Mouse (Mus musculus): Measurements from ENCODE around the gene Lrrc56. TPM values are rescaled to one million over a fixed set of nuclear protein-coding genes. Genes with fewer than 3 reads are reported as not detected.
A peak's percentile ranks its signal among the peaks of the same experiment; 100 is the strongest.

The Lrrc56 gene
- polyA plus RNA-seq (2015; fragmentation: Nextera tagmentation; extraction: Ambion mirVana), result 12.2 and 15.5 TPM in 2 replicates

DNA sequence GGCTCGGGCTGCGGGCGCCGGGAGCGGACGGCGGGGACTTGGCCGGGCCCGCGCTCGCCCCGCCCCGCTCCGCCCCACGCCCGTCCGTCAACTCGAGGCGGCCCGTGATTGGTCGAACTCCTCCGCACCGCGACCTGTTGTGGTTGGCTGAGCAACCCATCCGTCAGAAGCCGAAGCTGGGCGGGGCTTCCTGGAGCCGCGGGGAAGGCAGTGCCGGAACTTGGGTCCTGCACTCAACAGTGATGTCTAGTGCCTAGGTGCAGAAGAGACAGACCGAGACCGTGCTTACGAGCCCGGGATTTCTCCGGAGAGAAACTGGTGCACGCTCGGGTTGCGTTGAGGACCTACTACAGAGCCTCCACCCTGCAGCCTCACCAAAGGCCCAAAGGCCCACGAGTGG lies at the start of gene Lrrc56, which contains the start of gene Hras:
Gene Lrrc56 (plus strand): TSS at position 210 of the 400 bp plus-strand sequence.
Gene Hras (minus strand): TSS at position 58 of the 400 bp plus-strand sequence.
- no peaks in the 10 kb centered on the region for H3K27me3 ChIP-seq
- peak; percentile 89 for ATAC-seq (ENCODE audit: low read depth)
- peaks cover 80% of the 10 kb centered on the region for H3K4me1 ChIP-seq (replicated peaks)

GRCm38 (mm10) chr7:141144650-141145049 lies 49.3 kb upstream of the Lrrc56 start:
- H3K9ac ChIP-seq, result peak overlapping the region; percentile 67
- H3K4me2 ChIP-seq, result peak overlapping the region; percentile 50
- no peaks in the 10 kb centered on the region for H3K27me3 ChIP-seq
- peaks cover 93% of the 10 kb centered on the region for H3K4me1 ChIP-seq (replicated peaks)
- H3K4me3 ChIP-seq (replicated peaks), result no peak overlapping the region
- WGBS (ENCODE audit: insufficient replicate concordance), result 83% methylated on average over 3 of the region's 3 CpGs
- H3K27ac ChIP-seq, result peak overlapping the region; percentile 86
- DNase-seq (no peak), ATAC-seq (ENCODE audit: low read depth) (no peak)
- H3K36me3 ChIP-seq, result peaks cover 98% of the 10 kb centered on the region
- no peaks in the 10 kb centered on the region for H3K9me3 ChIP-seq (replicated peaks)

More for the DNA sequence above, at the start of gene Lrrc56, which contains the start of gene Hras:
- peak within 1 kb of the TSS; percentile 99 for H3K9ac ChIP-seq
- H3K9me3 ChIP-seq (replicated peaks), result no peaks in the 10 kb centered on the region
- peak within 1 kb of the TSS; percentile 89 for H3K4me3 ChIP-seq (replicated peaks)
- peak; percentile 98 for DNase-seq
- peaks cover 36% of the 10 kb centered on the region for H3K36me3 ChIP-seq
- H3K27ac ChIP-seq, result peak within 1 kb of the TSS; percentile 94
- peak within 1 kb of the TSS; percentile 99 for H3K4me2 ChIP-seq
- under 1% methylated on average over 24 of the region's 39 CpGs for WGBS (ENCODE audit: insufficient replicate concordance)

- H3K4me3 ChIP-seq (replicated peaks), result peak overlapping the region; percentile 22; the same call in 1 of the 2 replicates
- peaks cover 98% of the 10 kb centered on the region for H3K36me3 ChIP-seq
- peak overlapping the region; percentile 67 for H3K9ac ChIP-seq
- 35% methylated on average over 1 of the region's 1 CpGs for WGBS (ENCODE audit: insufficient replicate concordance)
- ATAC-seq (ENCODE audit: low read depth), result 0 out of 2 replicates have a peak, but pooled peaks have one; percentile 18
- H3K27me3 ChIP-seq, result no peaks in the 10 kb centered on the region
- peaks cover 86% of the 10 kb centered on the region for H3K4me1 ChIP-seq (replicated peaks)
- no peak for DNase-seq
- peak overlapping the region; percentile 50 for H3K4me2 ChIP-seq
- H3K27ac ChIP-seq, result peak overlapping the region; percentile 86
- H3K9me3 ChIP-seq (replicated peaks), result no peaks in the 10 kb centered on the region
Observed at GRCm38 (mm10) chr7:141145403-141145802, 48.6 kb upstream of the Lrrc56 start.

DNA sequence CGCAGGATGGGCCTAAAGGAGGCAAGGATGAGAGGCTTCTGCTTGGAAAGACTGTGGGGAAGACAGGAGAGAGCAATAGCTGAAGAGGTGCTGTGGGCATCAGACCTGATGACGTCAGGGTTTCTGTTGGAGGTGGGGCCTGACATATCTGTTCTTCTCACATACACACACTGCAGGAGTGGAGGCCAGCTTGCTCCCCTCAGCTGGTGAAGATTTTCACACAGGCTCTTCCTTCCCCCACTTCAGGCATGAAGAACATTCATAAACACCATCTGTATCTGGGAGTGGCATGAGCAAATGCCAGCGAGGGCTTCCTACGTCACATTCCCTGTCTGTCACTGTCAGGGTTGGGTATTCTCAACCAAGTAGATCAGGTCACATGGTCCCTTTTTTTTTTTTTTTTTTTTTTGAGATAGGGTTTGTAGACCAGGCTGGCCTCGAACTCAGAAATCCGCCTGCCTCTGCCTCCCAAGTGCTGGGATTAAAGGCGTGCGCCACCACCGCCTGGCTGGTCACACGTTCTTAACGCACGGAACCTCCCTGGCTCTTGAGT lies 47.8 kb upstream of the Lrrc56 start:
- Histone ChIP-seq H3K27ac (peak overlapping the region; percentile 86), H3K4me3 (replicated peaks) (0 out of 2 replicates have a peak overlapping the region, but pooled peaks have one; percentile 22)
- 68% methylated on average over 12 of the region's 12 CpGs for WGBS (ENCODE audit: insufficient replicate concordance)

GRCm38 (mm10) chr7:141147044-141147443 lies 46.9 kb upstream of the Lrrc56 start:
- H3K9ac ChIP-seq, result peak overlapping the region; percentile 34
- H3K4me2 ChIP-seq, result peak overlapping the region; percentile 50
- peaks cover 98% of the 10 kb centered on the region for H3K36me3 ChIP-seq
- 57% methylated on average over 6 of the region's 6 CpGs for WGBS (ENCODE audit: insufficient replicate concordance)
- peaks cover 70% of the 10 kb centered on the region for H3K4me1 ChIP-seq (replicated peaks)
- peak overlapping the region; percentile 16; the same call in 1 of the 2 replicates for H3K4me3 ChIP-seq (replicated peaks)
- no peaks in the 10 kb centered on the region for H3K27me3 ChIP-seq
- DNase-seq (no peak), ATAC-seq (ENCODE audit: low read depth) (peak; percentile 41)
- H3K27ac ChIP-seq, result peak overlapping the region; percentile 86
- no peaks in the 10 kb centered on the region for H3K9me3 ChIP-seq (replicated peaks)

More for the DNA sequence above, 47.8 kb upstream of the Lrrc56 start:
- ATAC-seq (ENCODE audit: low read depth) (peak; percentile 86), DNase-seq (peak; percentile 71)
- Histone ChIP-seq H3K27me3 (no peaks in the 10 kb centered on the region), H3K4me2 (peak overlapping the region; percentile 50), H3K36me3 (peaks cover 98% of the 10 kb centered on the region), H3K9me3 (replicated peaks) (no peaks in the 10 kb centered on the region), H3K9ac (peak overlapping the region; percentile 67), H3K4me1 (replicated peaks) (peaks cover 79% of the 10 kb centered on the region)

DNA sequence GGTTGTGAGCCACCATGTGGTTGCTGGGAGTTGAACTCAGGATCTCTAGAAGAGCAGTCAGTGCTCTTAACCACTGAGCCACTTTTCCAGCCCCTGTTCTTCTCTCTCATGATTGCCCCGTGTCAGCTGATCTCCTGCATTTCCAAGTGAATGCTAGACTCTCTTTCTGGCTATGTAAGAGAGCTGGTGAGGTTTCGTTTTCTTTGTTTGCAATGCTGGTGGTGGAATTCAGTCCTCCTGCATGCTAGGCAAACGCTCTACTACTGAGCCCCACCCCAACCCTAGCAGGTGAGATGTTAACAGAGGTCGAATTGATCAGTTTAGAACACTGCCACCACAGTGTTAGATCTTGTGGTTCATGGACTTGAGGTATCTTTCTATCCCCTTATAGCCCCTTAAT lies 45.3 kb upstream of the Lrrc56 start:
- H3K4me1 ChIP-seq (replicated peaks), result peaks cover 54% of the 10 kb centered on the region

DNA sequence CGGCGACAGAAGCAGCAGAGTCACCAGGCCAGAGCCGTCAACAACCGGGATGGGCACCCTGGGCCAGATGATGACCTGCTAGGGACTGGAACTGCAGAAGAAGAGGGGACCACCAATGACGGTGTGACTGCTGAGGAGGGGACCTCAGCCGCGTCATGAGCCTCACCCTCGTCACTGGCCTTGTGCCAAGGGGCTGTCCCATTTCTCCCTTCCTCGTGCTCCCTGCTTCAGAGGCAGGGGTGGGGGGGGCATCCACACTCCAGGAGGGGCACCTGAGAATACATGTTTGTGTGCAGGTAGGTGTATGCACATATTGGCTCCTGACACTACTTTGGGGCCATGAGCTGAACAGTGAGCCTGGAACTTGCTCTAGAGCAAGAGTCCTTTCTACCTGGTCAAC lies 38.6 kb upstream of the Lrrc56 start:
- ATAC-seq (ENCODE audit: low read depth), result no peak

More for the DNA sequence above, 45.3 kb upstream of the Lrrc56 start:
- H3K9me3 ChIP-seq (replicated peaks), result no peaks in the 10 kb centered on the region
- H3K27ac ChIP-seq, result peak overlapping the region; percentile 30; the same call in 1 of the 2 replicates
- ATAC-seq (ENCODE audit: low read depth) (no peak), DNase-seq (no peak)
- no peaks in the 10 kb centered on the region for H3K27me3 ChIP-seq
- H3K4me2 ChIP-seq, result no peak overlapping the region
- WGBS (ENCODE audit: insufficient replicate concordance), result 80% methylated on average over 4 of the region's 4 CpGs
- peaks cover 98% of the 10 kb centered on the region for H3K36me3 ChIP-seq
- H3K4me3 ChIP-seq (replicated peaks), result no peak overlapping the region
- H3K9ac ChIP-seq, result no peak overlapping the region

DNA sequence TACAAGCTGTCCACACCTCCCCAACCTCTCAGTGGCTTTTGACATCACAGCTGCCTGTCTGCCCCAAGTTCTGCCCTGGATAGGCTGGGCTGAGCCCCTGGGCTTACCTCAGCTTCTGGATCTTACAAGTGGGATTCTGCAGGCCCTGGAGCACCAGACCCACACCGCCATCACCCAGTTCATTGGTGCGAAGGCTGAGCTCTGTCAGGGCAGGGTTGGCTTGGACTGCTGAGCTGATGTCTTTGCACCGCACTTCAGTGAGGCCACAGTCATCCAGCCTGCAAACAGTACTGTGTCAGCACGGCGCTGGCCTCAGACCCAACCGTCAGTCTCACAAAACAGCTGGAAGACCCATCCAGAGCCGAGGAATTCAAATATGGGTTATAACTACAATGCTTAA lies 29.6 kb upstream of the Lrrc56 start:
- no peak overlapping the region for H3K9ac ChIP-seq
- no peaks in the 10 kb centered on the region for H3K27me3 ChIP-seq
- no peak overlapping the region for H3K4me2 ChIP-seq
- no peaks in the 10 kb centered on the region for H3K9me3 ChIP-seq (replicated peaks)
- peaks cover 61% of the 10 kb centered on the region for H3K36me3 ChIP-seq
- no peak overlapping the region for H3K27ac ChIP-seq
- ATAC-seq (ENCODE audit: low read depth) (no peak), DNase-seq (no peak)
- peaks cover 30% of the 10 kb centered on the region for H3K4me1 ChIP-seq (replicated peaks)
- no peak overlapping the region for H3K4me3 ChIP-seq (replicated peaks)
- WGBS (ENCODE audit: insufficient replicate concordance), result 89% methylated on average over 7 of the region's 7 CpGs

More for the DNA sequence above, 38.6 kb upstream of the Lrrc56 start:
- Histone ChIP-seq H3K9ac (no peak overlapping the region), H3K4me2 (no peak overlapping the region), H3K36me3 (peaks cover 95% of the 10 kb centered on the region), H3K4me3 (replicated peaks) (no peak overlapping the region), H3K27ac (no peak overlapping the region), H3K27me3 (no peaks in the 10 kb centered on the region), H3K9me3 (replicated peaks) (no peaks in the 10 kb centered on the region), H3K4me1 (replicated peaks) (0 out of 2 replicates have a peak, but pooled peaks cover 3% of the 10 kb centered on the region)
- DNase-seq, result no peak
- 88% methylated on average over 9 of the region's 9 CpGs for WGBS (ENCODE audit: insufficient replicate concordance)

GRCm38 (mm10) chr7:141164850-141165249 lies 29.1 kb upstream of the Lrrc56 start:
- Histone ChIP-seq H3K4me2 (no peak overlapping the region), H3K4me1 (replicated peaks) (peaks cover 35% of the 10 kb centered on the region), H3K9ac (no peak overlapping the region), H3K27me3 (no peaks in the 10 kb centered on the region), H3K27ac (no peak overlapping the region), H3K4me3 (replicated peaks) (no peak overlapping the region), H3K9me3 (replicated peaks) (no peaks in the 10 kb centered on the region), H3K36me3 (peaks cover 57% of the 10 kb centered on the region)
- ATAC-seq (ENCODE audit: low read depth) (no peak), DNase-seq (no peak)
- 63% methylated on average over 6 of the region's 6 CpGs for WGBS (ENCODE audit: insufficient replicate concordance)

DNA sequence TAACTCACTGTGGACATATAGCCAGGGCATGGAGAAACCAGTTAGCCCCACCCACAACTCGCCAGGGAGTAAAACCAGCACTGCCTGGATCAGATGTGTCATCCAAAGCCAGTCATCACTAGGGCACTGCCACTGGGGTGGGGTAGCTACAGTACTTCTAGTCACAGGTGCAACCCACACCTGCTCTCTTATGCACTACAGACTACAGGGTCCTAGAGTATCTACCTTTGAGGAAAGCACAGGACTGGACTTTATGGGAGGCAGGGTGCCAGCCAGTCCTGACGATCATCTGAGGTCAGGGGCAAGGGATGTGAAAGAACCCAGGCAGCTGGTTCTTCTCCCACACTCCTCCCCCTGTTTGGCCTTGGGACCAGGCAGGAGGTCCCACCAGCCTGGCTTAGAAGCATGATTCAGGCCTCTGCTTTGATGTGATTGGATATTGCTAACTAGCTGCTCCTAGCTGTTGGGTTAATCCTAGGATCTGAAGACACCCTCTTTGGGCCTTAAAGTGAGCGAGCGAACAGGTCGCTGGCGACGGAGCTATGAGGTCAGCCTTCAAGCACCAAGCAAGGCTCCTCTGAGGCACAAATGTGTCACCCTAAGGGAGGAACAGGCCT lies 25.9 kb upstream of the Lrrc56 start:
- Histone ChIP-seq H3K36me3 (peaks cover 25% of the 10 kb centered on the region), H3K4me1 (replicated peaks) (peaks cover 62% of the 10 kb centered on the region), H3K4me3 (replicated peaks) (peak overlapping the region; percentile 66), H3K27me3 (no peaks in the 10 kb centered on the region), H3K4me2 (peak overlapping the region; percentile 86), H3K27ac (peak overlapping the region; percentile 80), H3K9me3 (replicated peaks) (no peaks in the 10 kb centered on the region), H3K9ac (peak overlapping the region; percentile 78)
- 12% methylated on average over 7 of the region's 7 CpGs for WGBS (ENCODE audit: insufficient replicate concordance)
- peak; percentile 38 for ATAC-seq (ENCODE audit: low read depth)
- peak; percentile 52 for DNase-seq

DNA sequence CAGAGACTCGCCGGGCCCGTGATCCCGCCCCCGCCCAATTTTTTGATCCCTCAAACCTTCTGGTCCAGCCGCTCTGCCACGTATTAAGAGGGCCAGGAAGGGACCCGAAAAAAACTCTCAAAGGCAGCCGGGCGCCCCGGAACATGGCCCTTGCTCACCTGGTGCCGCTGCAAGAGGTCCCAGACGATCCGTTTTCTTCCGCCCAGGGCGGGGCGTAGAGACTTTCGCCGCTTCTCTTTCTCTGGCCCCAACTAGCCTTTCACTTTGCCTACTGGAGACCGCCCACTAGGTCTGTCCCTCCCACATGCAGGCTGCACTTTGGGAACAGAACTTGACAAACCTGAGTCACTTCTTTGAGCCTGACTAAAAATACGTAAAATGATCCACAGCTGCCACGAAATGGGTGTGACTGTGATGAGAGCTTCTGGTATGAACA lies 25.4 kb upstream of the Lrrc56 start:
- WGBS (ENCODE audit: insufficient replicate concordance), result 2% methylated on average over 22 of the region's 22 CpGs
- DNase-seq (peak; percentile 71), ATAC-seq (ENCODE audit: low read depth) (peak; percentile 63)
- Histone ChIP-seq H3K4me1 (replicated peaks) (peaks cover 68% of the 10 kb centered on the region), H3K9me3 (replicated peaks) (no peaks in the 10 kb centered on the region), H3K27ac (peak overlapping the region; percentile 80), H3K4me2 (peak overlapping the region; percentile 86), H3K4me3 (replicated peaks) (peak overlapping the region; percentile 66), H3K9ac (peak overlapping the region; percentile 78), H3K36me3 (peaks cover 20% of the 10 kb centered on the region), H3K27me3 (no peaks in the 10 kb centered on the region)
